Mouse (Mus musculus) testis, adult 2 months (tissue): ENCODE data around the gene Spata21.

Experiments used
- CTCF ChIP-seq: fragments of 200-500 bp; IDR thresholded peaks from 2 replicates; pipeline ENCODE4 v1.5.1; 2012; ENCODE audit warnings: low read depth, mild to moderate bottlenecking, inconsistent platforms, low read length, moderate library complexity; ENCODE audit not compliant: control insufficient read depth, insufficient read depth, insufficient replicate concordance
- POLR2A ChIP-seq: fragments of 200-500 bp; IDR thresholded peaks from 2 replicates; pipeline ENCODE4 v1.6.1; 2012; ENCODE audit warnings: low read depth, mild to moderate bottlenecking, inconsistent platforms, low read length, moderate library complexity; ENCODE audit not compliant: control insufficient read depth

- TF ChIP-seq CTCF (no peak), POLR2A (no peak)
Observed at GRCm38 (mm10) chr4:141115398-141115797, 27.3 kb downstream of the Spata21 start.
